Mouse (Mus musculus): Measurements from ENCODE around the gene Col4a3bp. TPM values are rescaled to one million over a fixed set of nuclear protein-coding genes. Genes with fewer than 3 reads are reported as not detected.

The Col4a3bp gene
- polyA plus RNA-seq, 1 experiment from 2014 or later: 11.0 TPM

GRCm38 (mm10) chr13:96521294-96521693, 21.1 kb upstream of the Col4a3bp start:
- H3K4me3 ChIP-seq: no peak overlapping the region
- no peak overlapping the region for H3K27ac ChIP-seq
- 92% methylated on average over 3 of the region's 3 CpGs for WGBS
- no peak for ATAC-seq (ENCODE audit: insufficient number of reproducible peaks, low FRiP score, low TSS enrichment, low read depth)
- H3K27me3 ChIP-seq: no peaks in the 10 kb centered on the region
- no peak overlapping the region for H3K9ac ChIP-seq
- H3K36me3 ChIP-seq: peaks cover 6% of the 10 kb centered on the region; the same call in 1 of the 2 replicates
- H3K4me2 ChIP-seq: no peak overlapping the region
- H3K4me1 ChIP-seq: no peaks in the 10 kb centered on the region
- no peaks in the 10 kb centered on the region for H3K9me3 ChIP-seq

GRCm38 (mm10) chr13:96527022-96527421, 15.4 kb upstream of the Col4a3bp start:
- Histone ChIP-seq H3K4me3 (no peak overlapping the region), H3K9ac (no peak overlapping the region), H3K27me3 (no peaks in the 10 kb centered on the region), H3K36me3 (no peaks in the 10 kb centered on the region), H3K4me1 (no peaks in the 10 kb centered on the region), H3K4me2 (no peak overlapping the region), H3K9me3 (no peaks in the 10 kb centered on the region), H3K27ac (no peak overlapping the region)
- ATAC-seq (ENCODE audit: insufficient number of reproducible peaks, low FRiP score, low TSS enrichment, low read depth): no peak
- 94% methylated on average over 3 of the region's 3 CpGs for WGBS

GRCm38 (mm10) chr13:96527856-96528255, 14.6 kb upstream of the Col4a3bp start:
- Histone ChIP-seq H3K27ac (no peak overlapping the region), H3K4me2 (no peak overlapping the region), H3K36me3 (no peaks in the 10 kb centered on the region), H3K9me3 (no peaks in the 10 kb centered on the region), H3K4me3 (no peak overlapping the region), H3K27me3 (no peaks in the 10 kb centered on the region), H3K4me1 (no peaks in the 10 kb centered on the region), H3K9ac (no peak overlapping the region)
- no peak for ATAC-seq (ENCODE audit: insufficient number of reproducible peaks, low FRiP score, low TSS enrichment, low read depth)
- 89% methylated on average over 11 of the region's 11 CpGs for WGBS

- H3K36me3 ChIP-seq: no peaks in the 10 kb centered on the region
- no peaks in the 10 kb centered on the region for H3K4me1 ChIP-seq
- no peak overlapping the region for H3K4me3 ChIP-seq
- H3K27me3 ChIP-seq: no peaks in the 10 kb centered on the region
- H3K4me2 ChIP-seq: no peak overlapping the region
- no peak overlapping the region for H3K27ac ChIP-seq
- no peak for ATAC-seq (ENCODE audit: insufficient number of reproducible peaks, low FRiP score, low TSS enrichment, low read depth)
- H3K9ac ChIP-seq: no peak overlapping the region
- 83% methylated on average over 3 of the region's 3 CpGs for WGBS
- no peaks in the 10 kb centered on the region for H3K9me3 ChIP-seq
Observed at GRCm38 (mm10) chr13:96528776-96529175, 13.6 kb upstream of the Col4a3bp start.

- Histone ChIP-seq H3K27me3 (no peaks in the 10 kb centered on the region), H3K9me3 (no peaks in the 10 kb centered on the region), H3K27ac (no peak overlapping the region), H3K36me3 (no peaks in the 10 kb centered on the region), H3K9ac (no peak overlapping the region), H3K4me2 (no peak overlapping the region), H3K4me3 (no peak overlapping the region), H3K4me1 (no peaks in the 10 kb centered on the region)
- ATAC-seq (ENCODE audit: insufficient number of reproducible peaks, low FRiP score, low TSS enrichment, low read depth): no peak
- WGBS: 93% methylated on average over 3 of the region's 3 CpGs
Observed at GRCm38 (mm10) chr13:96529542-96529941, 12.9 kb upstream of the Col4a3bp start.

- Histone ChIP-seq H3K4me1 (no peaks in the 10 kb centered on the region), H3K27me3 (no peaks in the 10 kb centered on the region), H3K9ac (no peak overlapping the region), H3K9me3 (no peaks in the 10 kb centered on the region), H3K4me2 (no peak overlapping the region), H3K4me3 (no peak overlapping the region), H3K36me3 (no peaks in the 10 kb centered on the region), H3K27ac (no peak overlapping the region)
- 86% methylated on average over 9 of the region's 9 CpGs for WGBS
- no peak for ATAC-seq (ENCODE audit: insufficient number of reproducible peaks, low FRiP score, low TSS enrichment, low read depth)
Observed at GRCm38 (mm10) chr13:96530064-96530463, 12.4 kb upstream of the Col4a3bp start.

GRCm38 (mm10) chr13:96532176-96532575, 10.2 kb upstream of the Col4a3bp start:
- no peaks in the 10 kb centered on the region for H3K4me1 ChIP-seq
- no peak overlapping the region for H3K4me3 ChIP-seq
- no peak overlapping the region for H3K9ac ChIP-seq
- 88% methylated on average over 6 of the region's 6 CpGs for WGBS
- ATAC-seq (ENCODE audit: insufficient number of reproducible peaks, low FRiP score, low TSS enrichment, low read depth): no peak
- no peaks in the 10 kb centered on the region for H3K9me3 ChIP-seq
- H3K4me2 ChIP-seq: no peak overlapping the region
- H3K27ac ChIP-seq: no peak overlapping the region
- H3K36me3 ChIP-seq: no peaks in the 10 kb centered on the region
- H3K27me3 ChIP-seq: no peaks in the 10 kb centered on the region

- no peaks in the 10 kb centered on the region for H3K9me3 ChIP-seq
- no peak overlapping the region for H3K9ac ChIP-seq
- no peak overlapping the region for H3K4me3 ChIP-seq
- no peaks in the 10 kb centered on the region for H3K27me3 ChIP-seq
- no peaks in the 10 kb centered on the region for H3K36me3 ChIP-seq
- no peaks in the 10 kb centered on the region for H3K4me1 ChIP-seq
- no peak overlapping the region for H3K4me2 ChIP-seq
- no peak for ATAC-seq (ENCODE audit: insufficient number of reproducible peaks, low FRiP score, low TSS enrichment, low read depth)
- WGBS: 53% methylated on average over 2 of the region's 2 CpGs
- H3K27ac ChIP-seq: no peak overlapping the region
Observed at GRCm38 (mm10) chr13:96533742-96534141, 8.7 kb upstream of the Col4a3bp start.

GRCm38 (mm10) chr13:96536821-96537572, 5.4 kb upstream of the Col4a3bp start:
- Histone ChIP-seq H3K4me2 (no peak overlapping the region), H3K9ac (no peak overlapping the region), H3K9me3 (no peaks in the 10 kb centered on the region), H3K36me3 (no peaks in the 10 kb centered on the region), H3K4me3 (no peak overlapping the region), H3K27me3 (no peaks in the 10 kb centered on the region), H3K27ac (no peak overlapping the region), H3K4me1 (no peaks in the 10 kb centered on the region)
- no peak for ATAC-seq (ENCODE audit: insufficient number of reproducible peaks, low FRiP score, low TSS enrichment, low read depth)
- 81% methylated on average over 5 of the region's 5 CpGs for WGBS

GRCm38 (mm10) chr13:96538103-96538502, 4.3 kb upstream of the Col4a3bp start:
- no peaks in the 10 kb centered on the region for H3K4me1 ChIP-seq
- H3K27me3 ChIP-seq: no peaks in the 10 kb centered on the region
- no peaks in the 10 kb centered on the region for H3K36me3 ChIP-seq
- no peaks in the 10 kb centered on the region for H3K9me3 ChIP-seq
- no peak overlapping the region for H3K4me2 ChIP-seq
- ATAC-seq (ENCODE audit: insufficient number of reproducible peaks, low FRiP score, low TSS enrichment, low read depth): no peak
- H3K9ac ChIP-seq: no peak overlapping the region
- no peak overlapping the region for H3K27ac ChIP-seq
- no peak overlapping the region for H3K4me3 ChIP-seq
- 67% methylated on average over 3 of the region's 3 CpGs for WGBS

- H3K36me3 ChIP-seq: no peaks in the 10 kb centered on the region
- 44% methylated on average over 2 of the region's 2 CpGs for whole genome bisulfite sequencing
- peak overlapping the region; percentile 77 for H3K4me2 ChIP-seq
- H3K4me1 ChIP-seq: no peaks in the 10 kb centered on the region
- H3K9me3 ChIP-seq: no peaks in the 10 kb centered on the region
- H3K27me3 ChIP-seq: no peaks in the 10 kb centered on the region
- no peak overlapping the region for H3K27ac ChIP-seq
- no peak for ATAC-seq (ENCODE audit: insufficient number of reproducible peaks, low FRiP score, low TSS enrichment, low read depth)
- peak overlapping the region; percentile 96 for H3K4me3 ChIP-seq
- no peak overlapping the region for H3K9ac ChIP-seq
Observed at GRCm38 (mm10) chr13:96541381-96541780, 1.0 kb upstream of the Col4a3bp start.

- peak; percentile 61 for ATAC-seq (ENCODE audit: insufficient number of reproducible peaks, low FRiP score, low TSS enrichment, low read depth)
- Histone ChIP-seq H3K27me3 (no peaks in the 10 kb centered on the region), H3K4me3 (peak overlapping the region; percentile 96), H3K4me2 (peak overlapping the region; percentile 77), H3K9me3 (no peaks in the 10 kb centered on the region), H3K27ac (peak overlapping the region; percentile 94), H3K4me1 (no peaks in the 10 kb centered on the region), H3K36me3 (no peaks in the 10 kb centered on the region), H3K9ac (peak overlapping the region; percentile 85)
- WGBS: under 1% methylated on average over 67 of the region's 73 CpGs
Observed at GRCm38 (mm10) chr13:96542901-96543891, 778 bp downstream of the Col4a3bp start.
